Mouse (Mus musculus) neural tube, embryonic 11.5 days (tissue): ENCODE results near the gene Zfp978. TPM values are rescaled to one million over a fixed set of nuclear protein-coding genes. Genes with fewer than 3 reads are reported as not detected.
"Not testable (repeated sequence)": the region's sequence is repeated elsewhere in the genome, so short reads cannot be mapped to it uniquely, and the experiment has no call there.

ENCODE experiments used
- ATAC-seq: fragments of 200-750 bp; cut with Nextera tagmentation; 2 replicates; pipeline ENCODE4 v1.8.0; 2017; ENCODE audit warnings: moderate number of reproducible peaks, mild to moderate bottlenecking, moderate TSS enrichment, moderate library complexity; ENCODE audit not compliant: insufficient read depth, low FRiP score, low TSS enrichment
- DNase-seq: peaks from one replicate; pipeline ENCODE4 v3.0.0-alpha.2; 2015; ENCODE audit warnings: low spot score
- H3K27ac ChIP-seq: fragments of 300-500 bp; sonication (generic); 2 replicates; pipeline ENCODE4 v1.5.1; 2014; ENCODE audit warnings: low read depth, mild to moderate bottlenecking, low read length
- H3K27me3 ChIP-seq: fragments of 300-500 bp; sonication (generic); 2 replicates; pipeline ENCODE4 v1.6.1; 2014; ENCODE audit warnings: mild to moderate bottlenecking, low read length, mixed read lengths; ENCODE audit not compliant: control insufficient read depth, insufficient read depth
- H3K36me3 ChIP-seq: fragments of 300-500 bp; sonication (generic); 2 replicates; pipeline ENCODE4 v1.6.1; 2014; ENCODE audit warnings: mild to moderate bottlenecking, low read length, moderate library complexity, mixed read lengths; ENCODE audit not compliant: control insufficient read depth, insufficient read depth
- H3K4me1 ChIP-seq: fragments of 300-500 bp; sonication (generic); 2 replicates; pipeline ENCODE4 v1.6.1; 2014; ENCODE audit warnings: low read length, mixed read lengths; ENCODE audit not compliant: control insufficient read depth, insufficient read depth
- H3K4me2 ChIP-seq: fragments of 300-500 bp; sonication (generic); 2 replicates; pipeline ENCODE4 v1.6.1; 2014; ENCODE audit warnings: low read depth, mild to moderate bottlenecking, moderate library complexity
- H3K4me3 ChIP-seq: fragments of 300-500 bp; sonication (generic); 2 replicates; pipeline ENCODE4 v1.5.1; 2014; ENCODE audit warnings: low read depth, low read length
- H3K9ac ChIP-seq: fragments of 300-500 bp; sonication (generic); 2 replicates; pipeline ENCODE4 v1.6.1; 2014; ENCODE audit warnings: mild to moderate bottlenecking, low read length
- H3K9me3 ChIP-seq: fragments of 300-500 bp; sonication (generic); 2 replicates; pipeline ENCODE4 v1.6.1; 2016; ENCODE audit warnings: low read length; ENCODE audit not compliant: control insufficient read depth
- WGBS: fragments of 180-500 bp; shearing (Covaris S2); extraction: QIAGEN DNeasy Blood & Tissue Kit; methylation state at CpG from one replicate; pipeline ENCODE4 v1.1.7; 2014; 5-methylcytosine and 5-hydroxymethylcytosine counted together
- polyA plus RNA-seq: library from polyadenylated mRNA; unstranded; fragments of >200 nt; fragmentation: Nextera tagmentation; extraction: Ambion mirVana; gene quantifications from 2 replicates; pipeline ENCODE4 v1.2.1, GENCODE M21; 2014

Zfp978 gene
- polyA plus RNA-seq, 1 experiment from 2014 or later = 0.28 TPM

GRCm38 (mm10) chr4:147348906-147349686 is 12.0 kb upstream of the Zfp978 start:
- not testable (repeated sequence) for H3K4me1 ChIP-seq, H3K4me2 ChIP-seq, H3K36me3 ChIP-seq, DNase-seq, H3K4me3 ChIP-seq, ATAC-seq, H3K27ac ChIP-seq, H3K27me3 ChIP-seq, H3K9ac ChIP-seq
- H3K9me3 ChIP-seq = peaks cover 37% of the 10 kb centered on the region
- 90% methylated on average over 18 of the region's 19 CpGs for WGBS

DNA sequence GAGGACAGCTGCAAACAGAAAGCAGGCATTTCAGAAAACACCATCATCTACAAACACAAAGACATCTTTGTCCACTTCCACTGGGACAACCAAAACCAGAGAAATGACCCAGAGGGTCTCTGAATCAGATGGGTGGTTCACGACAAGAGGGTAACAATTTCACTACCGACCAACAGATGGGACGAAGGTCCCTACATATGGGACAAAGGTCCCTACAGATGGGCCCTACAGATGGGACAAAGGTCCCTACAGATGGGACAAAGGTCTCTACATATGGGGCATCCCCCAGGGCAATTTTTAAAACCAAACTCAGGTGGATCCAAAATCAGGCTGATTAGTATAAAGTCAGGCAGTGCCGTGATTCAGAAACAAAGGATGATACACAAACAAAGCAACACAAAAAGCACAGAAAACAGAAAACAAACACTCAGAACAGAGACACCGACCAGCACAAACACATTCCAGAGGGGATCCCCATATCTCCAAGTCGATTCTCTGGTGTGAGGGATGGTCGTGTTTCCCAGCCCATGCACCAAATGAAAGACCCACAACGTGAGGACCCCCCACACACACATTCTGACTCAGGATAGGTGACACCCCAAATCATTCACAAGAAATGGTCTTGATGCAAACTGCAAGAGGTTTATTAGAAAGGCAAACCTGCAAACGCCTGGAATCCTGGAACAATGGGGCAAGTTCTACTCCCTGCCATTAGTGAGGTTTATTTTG is 11.3 kb upstream of the Zfp978 start:
- not testable (repeated sequence) for H3K4me3 ChIP-seq, H3K27ac ChIP-seq, DNase-seq, H3K27me3 ChIP-seq, H3K36me3 ChIP-seq, H3K4me1 ChIP-seq, H3K9ac ChIP-seq, H3K4me2 ChIP-seq, ATAC-seq
- peaks cover 37% of the 10 kb centered on the region for H3K9me3 ChIP-seq
- 84% methylated on average over 9 of the region's 9 CpGs for WGBS

DNA sequence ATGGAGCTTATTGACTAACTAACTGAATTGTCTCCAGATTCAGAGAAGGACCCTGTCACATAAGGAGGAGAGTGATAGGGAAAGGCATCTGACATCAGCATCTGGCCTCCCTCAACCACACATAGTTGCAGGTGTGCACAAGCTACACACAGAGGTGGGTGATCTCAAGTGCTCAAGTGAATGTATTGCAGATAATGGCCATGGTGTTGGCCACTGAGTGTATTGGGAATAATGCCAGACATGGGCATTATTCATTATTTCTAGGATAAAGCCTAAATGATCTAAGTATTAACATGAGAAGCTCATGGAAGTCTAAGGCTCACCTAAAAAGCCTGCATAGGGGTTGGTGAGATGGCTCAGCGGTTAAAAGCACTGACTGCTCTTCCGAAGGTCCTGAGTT is 10.6 kb upstream of the Zfp978 start:
- not testable (repeated sequence) for ATAC-seq, H3K4me2 ChIP-seq, H3K36me3 ChIP-seq, H3K9ac ChIP-seq, H3K4me1 ChIP-seq, H3K27ac ChIP-seq, H3K4me3 ChIP-seq, H3K27me3 ChIP-seq
- DNase-seq = peak; percentile 6
- WGBS = 89% methylated on average over 2 of the region's 2 CpGs
- H3K9me3 ChIP-seq = peaks cover 37% of the 10 kb centered on the region

GRCm38 (mm10) chr4:147351376-147351980 is 9.6 kb upstream of the Zfp978 start:
- not testable (repeated sequence) for ATAC-seq, H3K9ac ChIP-seq, H3K4me2 ChIP-seq, H3K4me1 ChIP-seq, H3K4me3 ChIP-seq, H3K36me3 ChIP-seq, DNase-seq, H3K27ac ChIP-seq, H3K27me3 ChIP-seq
- WGBS = 86% methylated on average over 9 of the region's 13 CpGs
- peaks cover 35% of the 10 kb centered on the region for H3K9me3 ChIP-seq

GRCm38 (mm10) chr4:147353626-147354025 is 7.5 kb upstream of the Zfp978 start:
- WGBS = 88% methylated on average over 4 of the region's 4 CpGs

GRCm38 (mm10) chr4:147356042-147356441 is 5.1 kb upstream of the Zfp978 start:
- not testable (repeated sequence) for H3K9ac ChIP-seq, H3K4me3 ChIP-seq, H3K27ac ChIP-seq, H3K36me3 ChIP-seq, DNase-seq, ATAC-seq, H3K9me3 ChIP-seq, H3K4me2 ChIP-seq, H3K27me3 ChIP-seq, H3K4me1 ChIP-seq
- WGBS = no CpG with 5 or more reads among the region's 3 CpGs

More at GRCm38 (mm10) chr4:147353626-147354025, 7.5 kb upstream of the Zfp978 start:
- not testable (repeated sequence) for H3K4me2 ChIP-seq, H3K27me3 ChIP-seq, H3K4me3 ChIP-seq, H3K9ac ChIP-seq, H3K27ac ChIP-seq, H3K4me1 ChIP-seq, H3K36me3 ChIP-seq, ATAC-seq, DNase-seq
- peaks cover 25% of the 10 kb centered on the region for H3K9me3 ChIP-seq

DNA sequence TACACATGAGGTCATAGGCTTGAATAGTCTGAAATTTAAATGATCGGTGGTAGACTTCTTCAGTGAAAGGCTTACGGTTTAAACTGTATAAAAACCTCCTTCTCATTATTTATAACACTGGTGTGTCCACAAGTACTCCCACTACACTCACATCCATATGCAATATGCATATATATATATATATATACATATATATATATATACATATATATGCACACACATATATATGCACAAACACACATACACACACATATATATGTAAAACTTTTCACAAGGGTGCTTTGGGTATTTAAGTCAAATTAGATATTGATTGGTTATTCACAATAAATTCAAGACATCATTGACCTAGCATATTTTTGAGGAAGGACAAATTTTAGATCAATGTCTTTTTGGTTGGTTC is 3.9 kb upstream of the Zfp978 start:
- H3K27me3 ChIP-seq, H3K9ac ChIP-seq, H3K36me3 ChIP-seq, H3K4me1 ChIP-seq, DNase-seq, H3K4me3 ChIP-seq, H3K27ac ChIP-seq, H3K4me2 ChIP-seq, H3K9me3 ChIP-seq: not testable (repeated sequence)
- ATAC-seq = 0 out of 2 replicates have a peak, but pooled peaks have one; percentile 41
- WGBS = no CpG with 5 or more reads among the region's 2 CpGs

DNA sequence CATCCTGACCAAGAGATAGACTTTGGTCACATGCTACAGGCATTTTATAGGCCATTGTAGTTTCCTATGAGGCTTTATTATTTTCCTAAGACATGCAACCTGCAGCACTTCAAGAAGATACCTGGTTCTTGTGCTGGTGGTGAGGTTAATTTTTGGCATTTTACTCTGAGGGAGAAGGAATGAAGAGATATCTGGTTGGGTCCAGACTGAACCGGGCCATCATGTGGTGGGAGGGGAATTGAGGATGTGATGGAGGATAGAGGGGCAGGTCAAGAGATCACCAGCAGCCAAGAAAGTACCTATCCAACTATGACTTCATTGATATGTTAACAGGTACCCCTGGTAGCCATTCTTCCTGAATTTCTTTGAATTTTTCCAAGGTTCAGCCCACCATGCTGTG is 769 bp downstream of the Zfp978 start:
- H3K4me1 ChIP-seq, ATAC-seq, H3K4me3 ChIP-seq, H3K27ac ChIP-seq, DNase-seq, H3K4me2 ChIP-seq, H3K36me3 ChIP-seq, H3K27me3 ChIP-seq, H3K9me3 ChIP-seq, H3K9ac ChIP-seq: not testable (repeated sequence)
- no CpG with 5 or more reads among the region's 1 CpGs for WGBS
